Mouse (Mus musculus) stomach, embryonic 14.5 days (tissue): ENCODE data around the gene Ephb3. TPM values are rescaled to one million over a fixed set of nuclear protein-coding genes. Genes with fewer than 3 reads are reported as not detected.

Experiments used
- ATAC-seq: fragments of 200-750 bp; cut with Nextera tagmentation; 2 replicates; pipeline ENCODE4 v1.8.0; 2017; ENCODE audit warnings: low read depth, moderate TSS enrichment; ENCODE audit not compliant: insufficient number of reproducible peaks, insufficient read depth, low FRiP score
- H3K27ac ChIP-seq: fragments of 300-500 bp; sonication (generic); 2 replicates; pipeline ENCODE4 v1.5.1; 2014; ENCODE audit warnings: mild to moderate bottlenecking, low read length, moderate library complexity, mixed read lengths
- H3K27me3 ChIP-seq: fragments of 300-500 bp; sonication (generic); 2 replicates; pipeline ENCODE4 v1.6.1; 2014; ENCODE audit warnings: low read length, control low read depth, mixed read lengths; ENCODE audit not compliant: control insufficient read depth, insufficient read depth
- H3K36me3 ChIP-seq: fragments of 300-500 bp; sonication (generic); 2 replicates; pipeline ENCODE4 v1.6.1; 2014; ENCODE audit warnings: mild to moderate bottlenecking, control low read depth, low read length, moderate library complexity, mixed read lengths; ENCODE audit not compliant: control insufficient read depth, insufficient read depth
- H3K4me1 ChIP-seq: fragments of 300-500 bp; sonication (generic); 2 replicates; pipeline ENCODE4 v1.6.1; 2014; ENCODE audit warnings: low read length, control low read depth, mixed read lengths; ENCODE audit not compliant: control insufficient read depth, insufficient read depth
- H3K4me2 ChIP-seq: fragments of 300-500 bp; sonication (generic); replicated peaks from 2 replicates; pipeline ENCODE4 v1.6.1; 2014; ENCODE audit warnings: low read depth, low read length, control low read depth
- H3K4me3 ChIP-seq: fragments of 300-500 bp; sonication (generic); 2 replicates; pipeline ENCODE4 v1.5.1; 2014; ENCODE audit warnings: low read depth, low read length, control low read depth
- H3K9ac ChIP-seq: fragments of 300-500 bp; sonication (generic); replicated peaks from 2 replicates; pipeline ENCODE4 v1.6.1; 2014; ENCODE audit warnings: low read depth, mild to moderate bottlenecking, control low read depth, low read length, moderate library complexity, mixed read lengths
- H3K9me3 ChIP-seq: fragments of 300-500 bp; sonication (generic); 2 replicates; pipeline ENCODE4 v1.6.1; 2016; ENCODE audit warnings: low read depth, low read length, control low read depth; ENCODE audit not compliant: control insufficient read depth
- WGBS: fragments of 180-500 bp; shearing (Covaris S2); extraction: QIAGEN DNeasy Blood & Tissue Kit; methylation state at CpG from one replicate; pipeline ENCODE4 v1.1.7; 2014; 5-methylcytosine and 5-hydroxymethylcytosine counted together
- polyA plus RNA-seq: library from polyadenylated mRNA; unstranded; fragments of >200 nt; fragmentation: Nextera tagmentation; extraction: Ambion mirVana; gene quantifications from 2 replicates; pipeline ENCODE4 v1.2.1, GENCODE M21; 2014

Ephb3 gene
- polyA plus RNA-seq, 1 experiment from 2014 or later: 27.6 TPM

- Histone ChIP-seq H3K27ac (no peak overlapping the region), H3K27me3 (no peaks in the 10 kb centered on the region), H3K9ac (no peak overlapping the region), H3K4me3 (no peak overlapping the region), H3K9me3 (no peaks in the 10 kb centered on the region), H3K36me3 (peaks cover 94% of the 10 kb centered on the region), H3K4me2 (no peak overlapping the region), H3K4me1 (peaks cover 20% of the 10 kb centered on the region)
- 87% methylated on average over 4 of the region's 4 CpGs for WGBS
- no peak for ATAC-seq
These were observed 15.1 kb downstream of the Ephb3 start for GRCm38 (mm10) chr16:21219656-21220055.

GRCm38 (mm10) chr16:21223038-21223437 is 18.5 kb downstream of the Ephb3 start:
- 0 out of 2 replicates have a peak, but pooled peaks cover 10% of the 10 kb centered on the region for H3K4me1 ChIP-seq
- peaks cover 61% of the 10 kb centered on the region for H3K36me3 ChIP-seq
- WGBS: 65% methylated on average over 3 of the region's 3 CpGs
- no peak overlapping the region for H3K9ac ChIP-seq
- no peaks in the 10 kb centered on the region for H3K27me3 ChIP-seq
- no peak for ATAC-seq
- no peak overlapping the region for H3K27ac ChIP-seq
- H3K9me3 ChIP-seq: no peaks in the 10 kb centered on the region
- no peak overlapping the region for H3K4me2 ChIP-seq
- no peak overlapping the region for H3K4me3 ChIP-seq

GRCm38 (mm10) chr16:21224648-21225240 is 20.2 kb downstream of the Ephb3 start:
- no peak overlapping the region for H3K9ac ChIP-seq
- no peaks in the 10 kb centered on the region for H3K9me3 ChIP-seq
- 0 out of 2 replicates have a peak, but pooled peaks cover 10% of the 10 kb centered on the region for H3K4me1 ChIP-seq
- no peak overlapping the region for H3K4me3 ChIP-seq
- no peaks in the 10 kb centered on the region for H3K27me3 ChIP-seq
- 40% methylated on average over 4 of the region's 4 CpGs for WGBS
- no peak for ATAC-seq
- H3K27ac ChIP-seq: no peak overlapping the region
- H3K4me2 ChIP-seq: no peak overlapping the region
- peaks cover 45% of the 10 kb centered on the region for H3K36me3 ChIP-seq

- Histone ChIP-seq H3K27ac (no peak overlapping the region), H3K4me3 (no peak overlapping the region), H3K9ac (no peak overlapping the region), H3K4me2 (no peak overlapping the region), H3K4me1 (0 out of 2 replicates have a peak, but pooled peaks cover 10% of the 10 kb centered on the region), H3K9me3 (no peaks in the 10 kb centered on the region), H3K27me3 (no peaks in the 10 kb centered on the region), H3K36me3 (peaks cover 27% of the 10 kb centered on the region)
- 56% methylated on average over 6 of the region's 6 CpGs for WGBS
- no peak for ATAC-seq
These were observed 22.1 kb downstream of the Ephb3 start for GRCm38 (mm10) chr16:21226629-21227028.

GRCm38 (mm10) chr16:21235135-21235534 is 30.6 kb downstream of the Ephb3 start:
- H3K27ac ChIP-seq: no peak overlapping the region
- WGBS: 55% methylated on average over 8 of the region's 8 CpGs
- no peak for ATAC-seq

GRCm38 (mm10) chr16:21238722-21239121 is 34.2 kb downstream of the Ephb3 start:
- no peaks in the 10 kb centered on the region for H3K9me3 ChIP-seq
- no peak overlapping the region for H3K4me3 ChIP-seq
- no peaks in the 10 kb centered on the region for H3K27me3 ChIP-seq
- H3K36me3 ChIP-seq: no peaks in the 10 kb centered on the region
- H3K4me2 ChIP-seq: no peak overlapping the region
- peak; percentile 38; the same call in 1 of the 2 replicates for ATAC-seq
- H3K27ac ChIP-seq: peak overlapping the region; percentile 29; the same call in 1 of the 2 replicates
- H3K4me1 ChIP-seq: peaks cover 46% of the 10 kb centered on the region
- no peak overlapping the region for H3K9ac ChIP-seq
- 16% methylated on average over 5 of the region's 5 CpGs for WGBS

More at GRCm38 (mm10) chr16:21235135-21235534, 30.6 kb downstream of the Ephb3 start:
- Histone ChIP-seq H3K4me2 (no peak overlapping the region), H3K27me3 (no peaks in the 10 kb centered on the region), H3K9ac (no peak overlapping the region), H3K4me3 (no peak overlapping the region), H3K4me1 (peaks cover 30% of the 10 kb centered on the region), H3K9me3 (no peaks in the 10 kb centered on the region), H3K36me3 (no peaks in the 10 kb centered on the region)

GRCm38 (mm10) chr16:21240547-21240946 is 36.0 kb downstream of the Ephb3 start:
- H3K4me1 ChIP-seq: peaks cover 43% of the 10 kb centered on the region
- no peak overlapping the region for H3K27ac ChIP-seq

GRCm38 (mm10) chr16:21241030-21241429 is 36.5 kb downstream of the Ephb3 start:
- H3K9ac ChIP-seq: no peak overlapping the region
- ATAC-seq: no peak
- no peak overlapping the region for H3K27ac ChIP-seq
- no peak overlapping the region for H3K4me2 ChIP-seq
- no peaks in the 10 kb centered on the region for H3K36me3 ChIP-seq
- H3K4me1 ChIP-seq: peaks cover 46% of the 10 kb centered on the region
- H3K4me3 ChIP-seq: no peak overlapping the region
- H3K27me3 ChIP-seq: no peaks in the 10 kb centered on the region
- no peaks in the 10 kb centered on the region for H3K9me3 ChIP-seq

More at GRCm38 (mm10) chr16:21240547-21240946, 36.0 kb downstream of the Ephb3 start:
- Histone ChIP-seq H3K9me3 (no peaks in the 10 kb centered on the region), H3K4me3 (no peak overlapping the region), H3K4me2 (no peak overlapping the region), H3K36me3 (no peaks in the 10 kb centered on the region), H3K9ac (no peak overlapping the region), H3K27me3 (no peaks in the 10 kb centered on the region)
- 43% methylated on average over 3 of the region's 3 CpGs for WGBS
- no peak for ATAC-seq

GRCm38 (mm10) chr16:21242946-21243345 is 38.4 kb downstream of the Ephb3 start:
- H3K9ac ChIP-seq: no peak overlapping the region
- 43% methylated on average over 8 of the region's 8 CpGs for WGBS
- H3K9me3 ChIP-seq: no peaks in the 10 kb centered on the region
- no peak overlapping the region for H3K4me3 ChIP-seq
- H3K27ac ChIP-seq: no peak overlapping the region
- H3K4me2 ChIP-seq: no peak overlapping the region
- H3K27me3 ChIP-seq: no peaks in the 10 kb centered on the region
- no peaks in the 10 kb centered on the region for H3K36me3 ChIP-seq
- no peak for ATAC-seq
- peaks cover 65% of the 10 kb centered on the region for H3K4me1 ChIP-seq
